Mouse (Mus musculus): ENCODE data around the gene Gm42417.
A peak's percentile ranks its signal among the peaks of the same experiment; 100 is the strongest.

Gm42417 gene

GRCm38 (mm10) chr1:36563632-36564031 is 24.4 kb upstream of the Gm42417 start:
- no peak for DNase-seq

GRCm38 (mm10) chr1:36563197-36563596 is 24.0 kb upstream of the Gm42417 start:
- no peak for DNase-seq

DNA sequence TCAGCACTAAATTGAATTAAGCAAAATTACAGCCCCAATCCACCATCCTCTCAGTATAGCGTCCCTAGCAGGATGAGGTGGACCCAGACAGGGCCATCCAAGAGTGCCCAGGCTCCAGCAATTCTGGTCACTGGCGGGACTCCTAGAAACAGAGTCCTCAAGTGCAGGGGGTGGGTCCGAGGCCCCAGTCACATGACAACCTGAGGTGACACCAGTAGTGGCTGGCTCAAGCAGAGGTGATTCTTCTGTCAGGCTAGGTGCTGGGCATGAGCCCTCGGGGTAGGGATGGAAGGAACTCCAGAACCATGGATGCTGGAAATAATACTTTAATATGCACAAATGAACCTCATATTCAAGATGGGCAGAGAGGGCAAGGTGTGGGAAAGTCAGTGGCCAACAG is 23.2 kb upstream of the Gm42417 start:
- DNase-seq = no peak

GRCm38 (mm10) chr1:36560903-36561302 is 21.7 kb upstream of the Gm42417 start:
- no peak for DNase-seq

GRCm38 (mm10) chr1:36559888-36560287 is 20.7 kb upstream of the Gm42417 start:
- no peak for DNase-seq

GRCm38 (mm10) chr1:36559256-36559655 is 20.0 kb upstream of the Gm42417 start:
- no peak for DNase-seq

DNA sequence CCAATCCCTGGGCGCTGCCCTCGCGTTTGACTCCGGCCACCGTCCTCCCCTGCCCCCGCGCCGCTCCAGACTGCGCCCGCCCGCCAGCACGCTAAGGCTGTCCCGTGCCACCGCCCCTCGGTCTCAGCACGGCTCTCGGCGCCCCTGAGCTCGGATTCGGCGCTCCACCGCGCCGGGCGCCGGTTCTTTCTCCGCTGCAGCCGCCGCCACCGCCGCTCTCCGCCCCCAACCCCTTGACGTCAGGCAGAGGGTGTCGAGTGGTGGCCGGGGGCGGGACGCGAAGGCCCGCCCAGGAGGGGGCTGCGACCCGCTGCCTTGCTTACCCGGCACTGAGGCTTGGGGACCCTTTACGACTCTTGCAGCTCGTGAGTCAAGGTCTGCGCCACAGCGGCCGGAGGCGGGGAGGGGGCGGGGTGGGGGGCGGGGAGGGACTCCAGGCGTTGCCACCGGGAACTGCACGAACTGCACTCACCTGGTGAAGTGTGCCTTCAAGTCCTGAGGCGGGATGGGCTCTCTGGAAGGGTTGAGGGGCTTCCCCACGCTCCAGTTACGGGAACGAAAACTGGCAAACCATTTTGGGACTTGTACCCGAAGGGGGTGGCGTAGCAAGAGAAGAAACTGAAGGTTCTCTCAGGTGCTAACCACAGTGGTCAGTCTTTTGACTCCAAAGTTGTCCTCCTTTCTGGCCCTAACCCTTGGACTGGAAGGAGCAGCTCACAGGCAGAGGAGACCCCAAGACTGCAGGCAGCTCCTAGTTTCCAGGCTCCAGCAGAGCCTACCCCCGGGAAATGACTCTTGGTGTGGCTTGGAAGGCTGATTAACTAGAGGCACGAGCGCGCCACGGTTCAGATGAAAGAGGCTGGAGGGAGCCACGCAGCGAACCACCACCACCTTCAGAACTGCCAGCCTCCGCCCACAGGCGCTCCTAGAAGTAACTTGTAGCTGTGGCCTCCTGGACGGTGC is 19.1 kb upstream of the Gm42417 start, which contains the start of gene Sema4c:
Gene Sema4c, minus strand, starts transcription at position 319 of the 963 bp plus-strand sequence.
- DNase-seq = peak; percentile 75

GRCm38 (mm10) chr1:36557457-36558011 is 18.3 kb upstream of the Gm42417 start:
- DNase-seq = no peak

DNA sequence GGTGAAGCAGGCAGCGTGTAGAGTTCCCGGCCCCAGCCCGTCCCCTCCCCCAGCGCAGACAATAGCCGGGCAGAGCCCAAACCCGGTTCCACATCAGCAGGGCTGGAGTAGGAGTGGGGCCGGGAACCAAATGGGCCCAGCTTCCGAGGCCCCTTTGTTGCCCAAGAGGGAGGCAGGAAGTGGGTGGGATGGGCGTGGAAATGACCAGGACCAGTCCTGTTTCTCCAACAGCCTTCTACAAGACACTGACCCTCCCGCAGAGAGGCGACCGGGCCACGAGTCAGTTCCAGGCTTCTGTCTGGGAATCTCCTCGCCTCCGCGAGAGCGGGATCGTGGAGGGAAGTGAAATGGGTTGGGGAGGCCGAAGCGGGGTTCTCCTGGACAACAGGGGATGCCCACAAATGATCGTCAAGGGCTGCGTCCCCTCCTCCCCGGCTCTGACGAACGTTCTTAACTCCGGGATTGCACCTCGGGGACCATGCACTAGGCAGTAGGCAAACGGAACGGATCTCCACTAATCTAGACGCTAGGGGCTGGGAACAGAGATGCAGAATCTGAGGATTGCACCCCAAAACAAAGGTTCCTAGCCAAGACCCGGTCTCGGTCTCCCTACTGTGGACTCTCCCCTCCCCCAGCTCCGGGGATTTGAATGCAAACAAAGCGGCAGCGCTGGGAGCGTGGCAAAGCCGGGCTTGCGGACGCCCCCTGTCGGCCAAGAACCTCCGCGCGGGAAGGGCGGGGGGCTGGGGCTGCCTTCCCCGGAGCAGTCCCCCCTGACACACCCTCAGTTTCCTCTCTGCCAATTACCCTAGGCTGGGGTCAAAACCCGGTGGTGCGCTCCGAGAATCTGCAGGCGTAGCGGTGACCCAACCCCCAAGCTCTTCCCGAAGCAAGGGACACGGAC is 17.6 kb upstream of the Gm42417 start:
- peak; percentile 93 for DNase-seq

DNA sequence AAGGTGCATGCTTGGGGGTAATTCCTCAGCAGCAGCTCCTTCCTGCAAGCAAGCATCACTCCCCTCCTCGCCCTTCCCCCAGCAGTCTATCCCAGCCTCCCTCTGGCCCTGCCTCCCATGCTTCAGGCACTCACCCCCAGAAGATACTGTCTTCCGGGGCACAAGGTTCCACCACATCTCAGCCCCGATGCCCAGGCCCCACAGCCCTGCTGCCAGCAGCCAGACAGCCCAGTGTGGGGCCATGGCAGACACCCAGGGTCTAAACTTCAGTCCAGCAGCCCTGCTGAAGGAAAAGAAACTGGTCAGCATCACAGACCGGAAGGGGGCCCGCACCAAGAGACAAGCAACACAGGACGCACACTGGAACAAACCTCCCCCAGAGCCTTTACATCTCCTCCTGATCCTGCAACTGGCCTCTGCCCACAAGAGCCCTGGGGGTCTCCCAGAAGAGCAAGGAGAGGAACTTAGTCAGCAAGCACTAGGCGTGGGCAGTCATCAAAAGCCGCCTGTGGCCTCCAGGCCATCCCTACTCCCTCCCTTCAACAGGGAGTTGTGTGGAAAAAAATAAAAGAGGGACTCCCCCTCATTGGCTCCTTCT is 16.7 kb upstream of the Gm42417 start:
- peak; percentile 14 for DNase-seq

- no peak for DNase-seq
Measured at GRCm38 (mm10) chr1:36554633-36555399, 15.6 kb upstream of the Gm42417 start.

DNA sequence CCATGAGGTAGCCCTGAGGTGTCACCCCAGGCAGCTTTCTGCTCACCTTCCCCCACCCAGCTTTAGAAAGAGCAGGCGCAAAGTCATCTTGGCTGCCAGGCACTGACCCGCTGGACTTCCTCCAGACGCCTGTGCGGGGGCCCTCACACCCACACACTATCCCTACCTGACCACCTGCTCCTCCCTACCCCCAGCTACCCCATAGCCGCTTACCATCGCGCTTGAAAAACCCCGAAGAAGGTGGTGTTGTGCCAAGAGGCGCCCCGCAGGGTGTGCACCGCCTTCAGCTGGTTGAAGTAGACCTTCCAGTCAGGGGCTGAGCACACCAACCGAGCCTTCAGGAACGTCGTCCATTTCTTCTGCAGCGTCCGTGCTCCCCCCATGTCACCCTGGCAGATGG is 13.3 kb upstream of the Gm42417 start:
- no peak for DNase-seq

- DNase-seq = no peak
Measured at GRCm38 (mm10) chr1:36551904-36552303, 12.7 kb upstream of the Gm42417 start.

- DNase-seq = no peak
Measured at GRCm38 (mm10) chr1:36550075-36550863, 11.0 kb upstream of the Gm42417 start.

DNA sequence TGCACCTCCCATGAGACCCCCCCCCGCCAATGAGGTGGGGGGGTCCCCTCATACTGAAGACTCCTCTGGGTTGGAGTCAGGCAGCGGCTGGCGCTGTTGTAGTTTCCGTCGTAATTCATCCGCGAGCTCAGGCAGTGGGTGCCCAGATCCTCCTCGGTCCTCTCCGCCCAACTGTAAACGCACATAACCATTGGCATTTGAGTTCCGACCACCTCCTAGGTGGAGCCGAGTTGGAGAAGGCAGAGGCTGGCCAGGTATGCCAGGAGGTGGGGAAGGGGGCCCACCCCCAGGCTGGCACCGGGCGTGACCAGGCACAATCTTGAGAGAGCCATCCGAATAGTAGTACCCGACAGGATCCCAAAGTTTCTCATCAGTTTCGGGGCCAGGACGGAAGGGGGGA is 10.3 kb upstream of the Gm42417 start:
- DNase-seq = no peak

DNA sequence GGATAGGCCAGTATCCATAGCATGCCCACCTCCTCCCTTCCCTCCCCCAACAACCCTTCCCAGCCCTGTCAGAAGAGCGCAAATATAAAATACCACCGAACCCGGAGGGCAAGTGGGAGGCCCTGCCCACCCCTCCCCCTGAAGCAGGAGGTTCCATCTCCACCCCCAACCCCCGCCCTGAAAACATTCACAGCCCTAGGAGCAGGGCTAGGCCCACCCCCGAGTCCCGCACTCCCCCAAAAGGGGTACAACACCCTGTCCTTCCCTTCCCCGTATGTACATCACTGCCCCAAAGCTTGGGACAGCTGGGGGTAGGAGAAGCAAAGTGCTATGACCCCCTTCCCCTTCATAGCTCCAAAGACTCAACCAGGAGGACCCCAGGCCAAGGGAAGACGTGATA is 9.5 kb upstream of the Gm42417 start:
- no peak for DNase-seq

DNA sequence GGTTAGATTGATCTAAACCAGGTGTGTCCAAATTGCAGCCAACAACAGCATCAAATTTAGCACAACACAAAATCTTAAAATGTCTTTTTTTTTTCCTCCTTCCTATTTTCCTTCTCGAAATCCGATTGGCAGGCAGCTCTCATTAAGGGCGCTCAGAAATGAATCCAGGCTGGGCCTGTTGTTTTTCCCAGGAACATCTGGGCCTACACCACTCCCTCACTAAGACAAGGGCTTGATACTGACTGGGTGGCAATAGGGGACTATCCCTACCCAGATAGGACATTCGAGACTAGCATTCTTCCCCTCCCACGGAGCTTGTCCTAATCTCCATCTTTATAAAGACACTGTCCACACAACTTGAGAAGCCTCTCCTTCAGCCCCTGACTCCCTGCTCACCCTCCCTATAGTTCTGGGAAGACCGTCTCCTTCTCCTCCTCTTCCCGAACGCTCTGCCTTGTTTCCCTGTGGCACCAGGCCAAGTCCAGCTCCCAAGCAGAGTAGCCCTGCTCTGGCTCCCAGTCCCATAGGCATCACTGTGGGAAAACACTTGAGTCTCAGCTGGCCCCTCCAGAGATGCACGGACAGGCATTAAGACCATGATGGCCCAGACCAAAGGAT is 8.9 kb upstream of the Gm42417 start:
- no peak for DNase-seq

DNA sequence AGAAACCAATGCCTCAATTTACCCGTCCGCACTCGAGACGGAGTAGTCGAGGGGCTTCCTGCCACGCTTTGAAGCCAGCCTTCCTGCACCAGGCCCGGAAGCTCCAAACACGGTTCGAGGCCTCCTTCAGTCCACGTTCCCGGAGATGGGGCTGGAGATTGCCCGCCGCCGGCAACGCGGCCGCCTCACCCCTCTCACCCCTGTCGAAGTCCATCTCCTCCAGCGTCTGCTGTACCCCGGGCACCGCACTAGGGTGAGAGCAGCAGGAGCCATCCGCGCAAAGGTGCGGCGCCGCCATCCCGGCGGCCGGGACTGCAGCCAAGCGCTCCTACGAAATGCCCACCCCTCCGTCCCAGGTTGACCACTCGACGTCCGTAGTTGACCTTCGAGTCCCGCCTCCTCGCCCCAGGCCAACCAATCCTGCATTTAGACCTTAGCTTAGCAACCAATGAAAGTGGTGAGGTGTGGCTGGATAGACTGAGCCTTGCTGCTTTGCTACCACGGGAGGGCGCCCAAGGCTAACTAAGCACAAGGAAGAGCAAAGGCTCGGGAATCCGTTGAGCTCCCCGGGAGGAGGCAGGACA is 7.8 kb upstream of the Gm42417 start, which contains the start of gene Ankrd39:
Gene Ankrd39, minus strand, starts transcription at position 558 of the 584 bp plus-strand sequence.
- peak; percentile 97 for DNase-seq

DNA sequence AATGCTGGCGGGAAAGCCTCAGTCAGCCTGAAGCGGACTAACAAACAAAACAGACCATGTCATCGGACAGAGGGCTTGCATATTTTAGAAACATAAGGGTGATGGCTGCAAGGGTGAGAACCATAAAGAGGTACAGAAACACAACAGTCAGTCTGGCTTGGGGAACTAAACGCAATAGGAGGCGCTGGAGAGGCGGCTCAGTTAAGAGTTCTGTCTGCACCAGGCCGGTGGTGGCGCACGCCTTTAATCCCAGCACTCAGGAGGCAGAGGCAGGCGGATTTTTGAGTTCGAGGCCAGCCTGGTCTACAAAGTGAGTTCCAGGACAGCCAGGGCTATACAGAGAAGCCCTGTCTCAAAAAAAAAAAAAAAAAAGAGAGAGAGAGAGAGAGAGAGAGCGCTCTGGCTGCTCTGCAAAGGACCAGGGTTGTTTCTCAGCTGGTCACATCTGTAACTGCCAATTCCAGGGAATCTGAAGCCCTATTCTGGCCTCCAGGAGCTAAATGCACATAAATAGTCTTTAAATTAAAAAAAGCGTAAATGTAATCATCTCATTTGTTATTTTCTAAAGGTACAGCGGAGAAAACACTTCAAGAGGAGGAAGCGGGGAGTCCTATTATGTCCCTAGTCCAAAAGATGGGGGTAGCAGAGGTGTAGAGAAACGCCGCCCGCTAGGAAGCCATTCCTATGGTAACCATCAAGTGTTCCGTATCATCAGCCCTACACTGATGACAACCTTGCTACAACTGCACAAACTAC is 6.8 kb upstream of the Gm42417 start:
- DNase-seq = peak; percentile 62
